Mouse (Mus musculus) liver, embryonic 13.5 days (tissue): ENCODE results near the gene 4930502E18Rik. TPM values are rescaled to one million over a fixed set of nuclear protein-coding genes. Genes with fewer than 3 reads are reported as not detected.

Experiments used
- ATAC-seq: fragments of 200-750 bp; cut with Nextera tagmentation; 2 replicates; pipeline ENCODE4 v1.8.0; 2017; ENCODE audit warnings: low read depth, mild to moderate bottlenecking, moderate number of reproducible peaks, moderate library complexity
- DNase-seq: peaks from one replicate; pipeline ENCODE4 v3.0.0; 2022
- H3K27ac ChIP-seq: fragments of 300-500 bp; sonication (generic); 2 replicates; pipeline ENCODE4 v1.5.1; 2015; ENCODE audit warnings: moderate library complexity, mild to moderate bottlenecking, inconsistent platforms
- H3K27me3 ChIP-seq: fragments of 300-500 bp; sonication (generic); 2 replicates; pipeline ENCODE4 v1.6.1; 2015; ENCODE audit warnings: mild to moderate bottlenecking, inconsistent platforms
- H3K36me3 ChIP-seq: fragments of 300-500 bp; sonication (generic); 2 replicates; pipeline ENCODE4 v1.6.1; 2015; ENCODE audit warnings: mild to moderate bottlenecking, inconsistent platforms
- H3K4me1 ChIP-seq: fragments of 300-500 bp; sonication (generic); replicated peaks from 2 replicates; pipeline ENCODE4 v1.6.1; 2015; ENCODE audit warnings: inconsistent platforms
- H3K4me2 ChIP-seq: fragments of 300-500 bp; sonication (generic); 2 replicates; pipeline ENCODE4 v1.6.1; 2015; ENCODE audit warnings: inconsistent platforms, mild to moderate bottlenecking, moderate library complexity
- H3K4me3 ChIP-seq: fragments of 300-500 bp; sonication (generic); replicated peaks from 2 replicates; pipeline ENCODE4 v1.5.1; 2015; ENCODE audit warnings: mild to moderate bottlenecking, inconsistent platforms
- H3K9ac ChIP-seq: fragments of 300-500 bp; sonication (generic); 2 replicates; pipeline ENCODE4 v1.6.1; 2015; ENCODE audit warnings: mild to moderate bottlenecking, inconsistent platforms
- H3K9me3 ChIP-seq: fragments of 300-500 bp; sonication (generic); replicated peaks from 2 replicates; pipeline ENCODE4 v1.6.1; 2016; ENCODE audit warnings: inconsistent platforms
- WGBS: fragments of 180-500 bp; shearing (Covaris S2); methylation state at CpG from one replicate; pipeline ENCODE4 v1.1.7; 2015; ENCODE audit not compliant: insufficient replicate concordance; 5-methylcytosine and 5-hydroxymethylcytosine counted together
- polyA plus RNA-seq: library from polyadenylated mRNA; unstranded; fragments of >200 nt; fragmentation: Nextera tagmentation; extraction: Ambion mirVana; gene quantifications from 2 replicates; pipeline ENCODE4 v1.2.1, GENCODE M21; 2015

The 4930502E18Rik gene
- polyA plus RNA-seq, 1 experiment from 2014 or later = not detected

- no peak for DNase-seq
- Histone ChIP-seq H3K9me3 (no peaks in the 10 kb centered on the region), H3K36me3 (no peaks in the 10 kb centered on the region), H3K27ac (no peak overlapping the region), H3K4me2 (no peak overlapping the region), H3K4me3 (no peak overlapping the region), H3K4me1 (no peaks in the 10 kb centered on the region), H3K9ac (no peak overlapping the region), H3K27me3 (no peaks in the 10 kb centered on the region)
- WGBS = 67% methylated on average over 2 of the region's 2 CpGs
- no peak for ATAC-seq
Measured at GRCm38 (mm10) chrX:53728967-53729366, 4.3 kb downstream of the 4930502E18Rik start.

GRCm38 (mm10) chrX:53752851-53753250 lies 28.2 kb downstream of the 4930502E18Rik start:
- no peaks in the 10 kb centered on the region; the same call in 1 of the 2 replicates for H3K9me3 ChIP-seq
- H3K27me3 ChIP-seq = no peaks in the 10 kb centered on the region
- H3K36me3 ChIP-seq = no peaks in the 10 kb centered on the region
- H3K27ac ChIP-seq = no peak overlapping the region
- no peak for ATAC-seq
- H3K4me3 ChIP-seq = no peak overlapping the region
- no peak overlapping the region for H3K4me2 ChIP-seq
- no peak for DNase-seq
- 48% methylated on average over 1 of the region's 1 CpGs for WGBS
- H3K4me1 ChIP-seq = no peaks in the 10 kb centered on the region
- H3K9ac ChIP-seq = no peak overlapping the region

- H3K36me3 ChIP-seq = no peaks in the 10 kb centered on the region
- H3K27ac ChIP-seq = no peak within 1 kb of the TSS
- 81% methylated on average over 16 of the region's 16 CpGs for WGBS
- H3K4me3 ChIP-seq = no peak within 1 kb of the TSS
- ATAC-seq (no peak), DNase-seq (no peak)
- H3K4me1 ChIP-seq = no peaks in the 10 kb centered on the region
- no peak within 1 kb of the TSS for H3K9ac ChIP-seq
- no peak within 1 kb of the TSS for H3K4me2 ChIP-seq
- no peaks in the 10 kb centered on the region for H3K27me3 ChIP-seq
- H3K9me3 ChIP-seq = no peaks in the 10 kb centered on the region; the same call in 1 of the 2 replicates
Measured at GRCm38 (mm10) chrX:53757736-53758135, 33.1 kb downstream of the 4930502E18Rik start, which contains the start of gene 1700013H16Rik. 1700013H16Rik (minus strand) TSS chrX:53757831.

DNA sequence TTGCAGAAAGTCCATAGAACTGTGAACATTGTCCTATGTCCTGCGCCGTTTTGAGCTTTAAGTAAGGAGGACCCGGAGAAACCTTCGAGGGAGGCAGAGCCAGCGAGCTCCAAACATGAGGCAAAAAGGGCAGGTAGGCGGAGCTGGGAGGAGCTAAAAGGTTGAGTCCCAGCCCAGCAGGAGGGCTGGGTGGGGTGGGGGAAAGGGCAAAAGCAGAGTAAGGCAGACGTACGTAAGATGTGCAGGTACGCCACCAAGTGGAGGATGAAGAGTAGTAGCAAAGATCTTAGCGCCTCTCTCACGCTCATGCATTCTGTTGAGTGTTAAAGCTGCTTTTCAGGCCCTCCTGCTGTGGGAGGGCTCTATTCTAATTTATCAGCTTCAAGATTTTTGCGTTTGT lies 51.6 kb downstream of the 4930502E18Rik start, which contains the start of gene Zfp36l3:
TSS of gene Zfp36l3 (minus strand) at position 119 of the 400 bp plus-strand sequence.
- Histone ChIP-seq H3K27ac (no peak within 1 kb of the TSS), H3K36me3 (no peaks in the 10 kb centered on the region), H3K27me3 (no peaks in the 10 kb centered on the region), H3K9me3 (peaks cover 4% of the 10 kb centered on the region; the same call in 1 of the 2 replicates), H3K4me2 (no peak within 1 kb of the TSS), H3K4me1 (no peaks in the 10 kb centered on the region), H3K9ac (no peak within 1 kb of the TSS), H3K4me3 (no peak within 1 kb of the TSS)
- WGBS = 75% methylated on average over 12 of the region's 12 CpGs
- ATAC-seq (no peak), DNase-seq (no peak)

Other genes starting within 250 kb of the 4930502E18Rik start
- gene Rtl8c, start 116.8 kb upstream of the 4930502E18Rik start, polyA plus RNA-seq = 2.1 and 2.9 TPM in 2 replicates
- gene Gm14597, start 115.8 kb upstream of the 4930502E18Rik start, polyA plus RNA-seq = not detected in 2 replicates
- gene Rtl8a, start 81.1 kb upstream of the 4930502E18Rik start, polyA plus RNA-seq = 6.5 and 6.6 TPM in 2 replicates
- 5.6 and 6.3 TPM in 2 replicates for gene Rtl8b, start 54.4 kb upstream of the 4930502E18Rik start, polyA plus RNA-seq
- not detected in 2 replicates for gene 1700013H16Rik, start 33.0 kb downstream of the 4930502E18Rik start, polyA plus RNA-seq
- gene Zfp36l3, start 51.6 kb downstream of the 4930502E18Rik start, polyA plus RNA-seq = not detected in 2 replicates
- gene Xlr, start 72.9 kb downstream of the 4930502E18Rik start, polyA plus RNA-seq = 2.3 and 2.5 TPM in 2 replicates